Mouse (Mus musculus) forebrain, embryonic 11.5 days (tissue): ENCODE results near the gene Itm2b. TPM values are rescaled to one million over a fixed set of nuclear protein-coding genes. Genes with fewer than 3 reads are reported as not detected.

Experiments used
- ATAC-seq: fragments of 200-750 bp; cut with Nextera tagmentation; replicated peaks from 2 replicates; pipeline ENCODE4 v1.8.0; 2017; ENCODE audit warnings: moderate TSS enrichment; ENCODE audit not compliant: low FRiP score
- DNase-seq: peaks from one replicate; pipeline ENCODE4 v3.0.0-alpha.2; 2017; ENCODE audit warnings: low spot score
- H3K27ac ChIP-seq: fragments of 300-500 bp; sonication (generic); 2 replicates; pipeline ENCODE4 v1.5.1; 2014; ENCODE audit warnings: low read depth, low read length
- H3K27me3 ChIP-seq: fragments of 300-500 bp; sonication (generic); 2 replicates; pipeline ENCODE4 v1.6.1; 2014; ENCODE audit warnings: mild to moderate bottlenecking, low read length, mixed read lengths; ENCODE audit not compliant: control insufficient read depth, insufficient read depth
- H3K36me3 ChIP-seq: fragments of 300-500 bp; sonication (generic); 2 replicates; pipeline ENCODE4 v1.6.1; 2014; ENCODE audit warnings: mild to moderate bottlenecking, low read length, moderate library complexity, mixed read lengths; ENCODE audit not compliant: control insufficient read depth, insufficient read depth
- H3K4me1 ChIP-seq: fragments of 300-500 bp; sonication (generic); replicated peaks from 2 replicates; pipeline ENCODE4 v1.6.1; 2014; ENCODE audit warnings: low read length, mixed read lengths; ENCODE audit not compliant: control insufficient read depth, insufficient read depth
- H3K4me2 ChIP-seq: fragments of 300-500 bp; sonication (generic); 2 replicates; pipeline ENCODE4 v1.6.1; 2014; ENCODE audit warnings: low read depth, mild to moderate bottlenecking, low read length, moderate library complexity, mixed read lengths; ENCODE audit not compliant: severe bottlenecking
- H3K4me3 ChIP-seq: fragments of 300-500 bp; sonication (generic); 2 replicates; pipeline ENCODE4 v1.5.1; 2014; ENCODE audit warnings: low read depth, low read length
- H3K9ac ChIP-seq: fragments of 300-500 bp; sonication (generic); 2 replicates; pipeline ENCODE4 v1.6.1; 2014; ENCODE audit warnings: low read length
- H3K9me3 ChIP-seq: fragments of 300-500 bp; sonication (generic); 2 replicates; pipeline ENCODE4 v1.6.1; 2016; ENCODE audit warnings: low read length, mixed read lengths; ENCODE audit not compliant: control insufficient read depth
- WGBS: fragments of 180-500 bp; shearing (Covaris S2); extraction: QIAGEN DNeasy Blood & Tissue Kit; methylation state at CpG from one replicate; pipeline ENCODE4 v1.1.7; 2014; 5-methylcytosine and 5-hydroxymethylcytosine counted together
- polyA plus RNA-seq: library from polyadenylated mRNA; unstranded; fragments of >200 nt; fragmentation: Nextera tagmentation; extraction: Ambion mirVana; gene quantifications from 2 replicates; pipeline ENCODE4 v1.2.1, GENCODE M21; 2014

Itm2b gene
- polyA plus RNA-seq, 1 experiment from 2014 or later: 270 TPM

DNA sequence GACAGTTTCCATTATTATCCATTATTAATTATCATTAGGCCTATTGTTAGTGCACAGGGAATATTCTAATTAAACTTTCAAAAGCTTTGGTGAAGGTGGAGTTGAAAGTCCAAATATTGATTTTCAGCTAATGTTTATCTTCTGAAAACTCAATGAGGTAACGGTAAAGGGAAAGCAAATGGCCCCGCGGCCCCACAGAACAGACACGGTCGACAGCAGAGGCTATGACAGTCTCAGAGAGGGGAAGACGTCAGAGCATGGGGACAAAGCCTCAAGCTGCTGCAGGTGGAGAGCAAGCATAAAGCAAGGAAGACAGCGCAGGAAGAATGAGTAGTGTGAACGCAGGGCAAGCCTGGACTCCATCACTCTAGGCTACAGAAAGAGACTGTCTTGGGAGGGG, 9.2 kb downstream of the Itm2b start:
- H3K4me2 ChIP-seq: no peak overlapping the region
- no peak overlapping the region for H3K9ac ChIP-seq
- no peak overlapping the region for H3K4me3 ChIP-seq
- H3K4me1 ChIP-seq: no peaks in the 10 kb centered on the region
- H3K27me3 ChIP-seq: no peaks in the 10 kb centered on the region
- no peaks in the 10 kb centered on the region for H3K36me3 ChIP-seq
- 55% methylated on average over 8 of the region's 8 CpGs for WGBS
- no peaks in the 10 kb centered on the region for H3K9me3 ChIP-seq
- ATAC-seq: no peak
- no peak overlapping the region for H3K27ac ChIP-seq
- no peak for DNase-seq

DNA sequence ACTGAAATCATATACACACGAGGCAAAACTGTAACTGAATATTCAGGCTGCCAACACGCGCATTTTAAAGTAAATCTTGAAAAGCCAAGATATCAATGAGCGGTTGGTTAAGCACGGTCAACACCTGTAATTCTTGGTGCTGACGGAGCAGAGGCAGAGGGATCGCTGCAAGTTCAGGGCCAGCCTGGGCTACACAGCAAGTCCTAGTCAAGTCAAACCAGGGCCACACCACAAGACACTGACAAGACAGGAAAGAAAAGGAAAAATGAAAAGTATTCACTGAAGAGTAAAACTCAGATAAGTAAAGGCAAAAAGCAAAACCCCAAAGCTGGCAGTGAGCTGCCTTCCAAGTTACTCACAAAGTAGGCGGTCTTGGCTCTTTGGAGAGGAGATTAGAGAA, 9.6 kb downstream of the Itm2b start:
- Histone ChIP-seq H3K9me3 (no peaks in the 10 kb centered on the region), H3K27me3 (no peaks in the 10 kb centered on the region), H3K4me3 (no peak overlapping the region), H3K36me3 (no peaks in the 10 kb centered on the region), H3K4me2 (no peak overlapping the region), H3K4me1 (no peaks in the 10 kb centered on the region), H3K9ac (no peak overlapping the region), H3K27ac (no peak overlapping the region)
- ATAC-seq (no peak), DNase-seq (no peak)
- 94% methylated on average over 8 of the region's 8 CpGs for WGBS

DNA sequence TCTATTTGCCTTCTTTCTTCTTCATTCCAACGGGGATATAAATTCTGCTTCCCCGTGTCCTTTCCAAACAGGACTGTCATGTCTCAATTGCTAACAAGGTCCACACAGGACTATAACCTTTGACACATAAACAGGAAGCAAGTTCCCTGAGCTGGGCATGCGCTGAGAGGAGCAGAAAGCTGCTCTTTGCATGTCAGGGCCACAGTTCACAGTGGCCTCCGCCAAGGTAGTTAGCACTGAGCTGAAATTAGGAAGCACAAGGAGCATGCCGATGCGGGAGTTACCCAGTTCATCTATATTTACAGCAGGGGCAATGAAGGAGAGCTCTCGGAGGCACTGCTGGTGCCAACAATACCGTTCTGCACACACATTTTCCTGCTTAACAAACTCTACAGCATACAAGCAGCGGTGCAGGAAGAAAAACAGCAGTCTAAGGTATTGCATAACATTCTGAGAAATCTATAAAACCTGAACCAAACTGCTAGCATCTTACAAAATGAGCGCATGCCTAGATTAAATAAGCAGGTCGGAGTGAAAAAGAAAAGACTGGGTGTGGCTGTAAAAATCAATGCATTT, 10.7 kb downstream of the Itm2b start:
- no peak overlapping the region for H3K27ac ChIP-seq
- ATAC-seq (no peak), DNase-seq (no peak)
- H3K27me3 ChIP-seq: no peaks in the 10 kb centered on the region
- H3K4me2 ChIP-seq: no peak overlapping the region
- no peak overlapping the region for H3K4me3 ChIP-seq
- no peaks in the 10 kb centered on the region for H3K4me1 ChIP-seq
- H3K9ac ChIP-seq: no peak overlapping the region
- H3K36me3 ChIP-seq: no peaks in the 10 kb centered on the region
- 85% methylated on average over 11 of the region's 11 CpGs for whole genome bisulfite sequencing
- no peaks in the 10 kb centered on the region for H3K9me3 ChIP-seq

DNA sequence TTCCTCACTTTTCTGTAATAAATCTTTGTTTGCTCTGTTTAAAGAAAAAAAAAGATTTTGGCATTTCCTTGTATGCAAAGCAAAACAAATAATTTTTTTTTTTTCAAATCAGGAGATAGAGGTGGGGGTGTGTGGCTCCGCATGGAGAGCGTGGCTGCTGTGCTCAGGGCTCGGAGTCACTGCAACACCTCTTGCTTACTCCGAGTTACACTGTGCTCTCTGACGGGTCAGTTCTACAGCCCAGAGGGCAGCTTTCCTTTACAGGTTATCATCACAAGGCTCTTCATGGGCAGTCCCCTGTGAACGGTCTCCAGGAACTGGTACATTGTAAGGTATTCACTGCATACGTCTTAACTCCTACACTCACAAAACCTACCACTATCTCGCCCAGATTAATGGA, 11.5 kb downstream of the Itm2b start:
- WGBS: 88% methylated on average over 8 of the region's 8 CpGs
- ATAC-seq: no peak

DNA sequence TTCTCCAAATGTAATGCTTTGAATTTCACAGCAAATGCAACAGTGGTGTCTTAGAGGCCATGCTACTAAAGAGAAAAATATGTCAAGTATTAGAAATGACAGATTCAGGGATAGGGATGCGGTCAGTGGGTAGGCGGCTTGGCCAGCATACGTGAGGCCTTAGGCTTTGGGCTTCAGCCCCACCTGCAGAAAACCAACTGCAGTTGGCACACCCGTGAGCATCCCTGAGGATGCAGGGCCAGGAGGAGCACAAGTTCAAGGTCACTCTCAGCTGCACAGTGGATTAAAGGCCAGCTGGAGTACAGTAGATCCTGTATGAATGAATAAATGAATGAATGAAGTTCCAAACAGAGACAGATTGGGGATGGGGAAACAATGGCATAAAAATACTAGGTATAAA, 12.1 kb downstream of the Itm2b start:
- Histone ChIP-seq H3K9ac (no peak overlapping the region), H3K4me3 (no peak overlapping the region), H3K27ac (no peak overlapping the region), H3K9me3 (no peaks in the 10 kb centered on the region), H3K36me3 (no peaks in the 10 kb centered on the region; the same call in 1 of the 2 replicates), H3K4me2 (no peak overlapping the region), H3K27me3 (no peaks in the 10 kb centered on the region), H3K4me1 (no peaks in the 10 kb centered on the region)
- ATAC-seq (no peak), DNase-seq (no peak)
- 89% methylated on average over 4 of the region's 4 CpGs for WGBS

More for the DNA sequence above, 11.5 kb downstream of the Itm2b start:
- no peaks in the 10 kb centered on the region; the same call in 1 of the 2 replicates for H3K36me3 ChIP-seq
- no peak overlapping the region for H3K4me3 ChIP-seq
- no peak overlapping the region for H3K4me2 ChIP-seq
- no peaks in the 10 kb centered on the region for H3K27me3 ChIP-seq
- H3K27ac ChIP-seq: no peak overlapping the region
- no peak overlapping the region for H3K9ac ChIP-seq
- no peak for DNase-seq
- H3K4me1 ChIP-seq: no peaks in the 10 kb centered on the region
- H3K9me3 ChIP-seq: no peaks in the 10 kb centered on the region

DNA sequence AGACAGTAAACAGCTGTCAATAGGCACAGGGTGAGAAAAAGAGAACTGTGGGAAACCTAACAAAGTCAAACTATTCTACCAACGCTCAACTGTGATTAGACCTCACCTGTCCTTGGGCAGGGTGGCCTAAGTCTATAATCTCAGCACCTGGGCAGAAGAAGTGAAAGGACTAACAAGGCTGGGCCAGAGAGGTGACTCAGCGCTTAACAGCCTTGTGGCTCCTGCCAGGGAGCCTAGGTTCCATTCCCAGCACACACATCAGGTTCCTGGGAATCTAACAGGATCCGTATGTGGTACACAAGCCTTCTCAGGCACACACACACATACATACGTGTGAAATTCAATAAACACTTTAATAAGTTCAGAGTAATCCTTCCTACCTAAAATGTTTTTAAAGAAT, 13.5 kb downstream of the Itm2b start:
- H3K9ac ChIP-seq: no peak overlapping the region
- no peaks in the 10 kb centered on the region; the same call in 1 of the 2 replicates for H3K36me3 ChIP-seq
- H3K4me3 ChIP-seq: no peak overlapping the region
- no peaks in the 10 kb centered on the region for H3K4me1 ChIP-seq
- H3K4me2 ChIP-seq: no peak overlapping the region
- no peak overlapping the region for H3K27ac ChIP-seq
- no peaks in the 10 kb centered on the region for H3K27me3 ChIP-seq
- DNase-seq (no peak), ATAC-seq (no peak)
- no peaks in the 10 kb centered on the region for H3K9me3 ChIP-seq
- WGBS: 89% methylated on average over 4 of the region's 4 CpGs

DNA sequence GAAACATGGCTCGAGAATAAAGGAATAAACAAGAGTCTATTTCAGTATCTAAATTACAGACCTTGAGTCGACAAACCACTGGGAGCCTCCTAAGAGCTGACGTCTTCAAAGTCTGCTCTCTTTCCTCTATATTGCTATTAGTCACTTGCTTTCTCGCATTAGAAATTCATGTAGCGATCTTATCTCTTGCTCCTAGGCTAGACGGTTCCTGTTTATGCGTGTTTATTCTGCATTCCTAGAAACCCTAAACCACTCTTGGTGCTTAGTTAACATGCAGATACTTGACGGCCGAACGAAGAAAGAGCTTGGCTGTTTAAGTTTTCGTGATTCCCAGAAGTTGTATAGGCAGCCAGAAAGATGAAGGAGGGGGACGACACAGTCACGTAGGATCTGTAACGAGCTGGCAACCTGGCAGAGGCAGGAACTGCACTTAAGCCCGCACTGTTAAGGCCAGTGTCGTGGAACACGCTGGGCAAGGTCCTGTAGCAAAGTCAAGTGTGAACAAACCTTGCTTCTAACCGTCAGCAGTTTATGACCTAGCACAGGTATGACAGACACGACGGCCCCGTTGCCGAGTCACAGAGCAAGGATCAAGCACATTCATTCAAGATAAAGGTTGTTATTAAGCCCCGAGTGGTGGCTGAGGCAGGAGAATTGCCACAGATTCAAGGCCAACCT, 14.3 kb downstream of the Itm2b start:
- H3K4me2 ChIP-seq: no peak overlapping the region
- no peak overlapping the region for H3K4me3 ChIP-seq
- DNase-seq: no peak
- no peak overlapping the region for H3K27ac ChIP-seq
- no peaks in the 10 kb centered on the region for H3K9me3 ChIP-seq
- no peaks in the 10 kb centered on the region for H3K4me1 ChIP-seq
- 87% methylated on average over 23 of the region's 23 CpGs for WGBS
- no peaks in the 10 kb centered on the region for H3K27me3 ChIP-seq
- ATAC-seq: no peak
- no peaks in the 10 kb centered on the region; the same call in 1 of the 2 replicates for H3K36me3 ChIP-seq
- no peak overlapping the region for H3K9ac ChIP-seq

DNA sequence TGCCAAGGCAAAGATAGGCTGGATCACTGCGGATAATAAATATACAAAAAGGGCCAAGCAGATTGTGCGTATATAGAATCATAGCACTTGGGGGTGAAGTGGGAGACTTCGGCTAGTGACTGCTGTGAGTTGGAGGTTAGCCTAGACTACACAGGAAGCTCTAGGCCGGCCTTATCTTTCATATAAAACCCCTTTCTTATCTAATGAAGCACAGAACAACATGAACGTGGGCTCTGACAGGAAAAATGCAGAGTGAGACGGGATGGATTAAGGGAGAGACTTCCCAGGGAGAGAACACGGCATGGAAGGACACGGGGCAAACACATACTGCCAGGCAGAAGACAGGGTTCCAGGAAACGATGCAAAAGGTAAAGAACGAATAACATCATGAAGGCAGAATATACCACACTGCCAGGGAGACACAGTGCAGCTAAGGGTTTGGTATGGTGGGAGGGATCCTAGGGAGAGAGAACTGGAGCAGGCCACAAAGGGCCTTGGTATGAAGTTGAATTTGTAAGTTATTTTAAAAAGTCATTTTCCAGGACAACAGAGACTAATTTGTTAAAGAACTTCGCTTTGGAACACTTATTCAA, 14.9 kb downstream of the Itm2b start:
- WGBS: 87% methylated on average over 11 of the region's 11 CpGs
- H3K9ac ChIP-seq: no peak overlapping the region
- H3K4me2 ChIP-seq: no peak overlapping the region
- H3K27me3 ChIP-seq: no peaks in the 10 kb centered on the region
- H3K27ac ChIP-seq: no peak overlapping the region
- H3K36me3 ChIP-seq: peaks cover 3% of the 10 kb centered on the region; the same call in 1 of the 2 replicates
- ATAC-seq (no peak), DNase-seq (no peak)
- H3K4me3 ChIP-seq: no peak overlapping the region
- no peaks in the 10 kb centered on the region for H3K9me3 ChIP-seq
- H3K4me1 ChIP-seq: no peaks in the 10 kb centered on the region
